ENCODE assay signal across 10 mouse cellular contexts in the genomic region with DNA sequence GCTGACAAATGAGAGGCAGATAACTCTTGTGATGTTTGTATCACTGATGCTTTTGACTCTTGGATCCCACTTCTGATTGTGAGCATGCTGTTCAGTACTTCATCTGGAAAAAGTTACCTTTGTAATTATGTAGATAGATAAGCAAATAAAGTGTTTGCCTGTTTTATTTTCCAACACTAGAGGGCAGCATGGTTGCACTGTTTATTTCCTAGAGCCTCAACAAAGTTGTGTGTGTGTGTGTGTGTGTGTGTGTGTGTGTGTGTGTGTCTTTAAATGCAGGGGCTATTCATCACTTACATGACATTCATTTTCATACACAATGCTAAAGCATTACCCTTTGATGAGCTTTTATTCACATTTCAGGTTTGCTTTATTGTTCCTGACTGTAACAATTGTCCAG.
DNase-seq lines count a peak whose midpoint lies in the region; ATAC-seq and TF ChIP-seq lines count a peak whose summit lies in the region.
"Had no signal": no experiment of that assay in that cellular context is flagged by ENCODE, and none has a peak within 500 bp of the region (broad histone marks: within the 10 kb centered on the region; RNA-seq: fewer than 3 reads in every experiment).

No protein-coding gene starts in this region.

- DNase-seq in 416B (ENCODE audit: low read depth) (peak; percentile 54), CH12.LX (ENCODE audit: extremely low read depth) (peak; percentile 55)
- peak; percentile 61 for DNase-seq in embryo, embryonic 9.5 days (ENCODE audit: extremely low spot score)
- no peak for DNase-seq in spleen, adult 12 weeks (ENCODE audit: low spot score)
- no peak for DNase-seq in gastrocnemius, postnatal 4 days (ENCODE audit: low spot score in 2 of 2)

- H3K36me3 ChIP-seq in intestine, postnatal 0 days (ENCODE audit: control insufficient read depth, insufficient read depth): no peaks in the 10 kb centered on the region
- H3K36me3 ChIP-seq in intestine, embryonic 16.5 days (ENCODE audit: control insufficient read depth, insufficient read depth, low read length): no peaks in the 10 kb centered on the region
- H3K36me3 ChIP-seq in CH12.LX (replicated peaks in 1 of 2; ENCODE audit: control insufficient read depth in 1 of 2, insufficient read depth in 1 of 2, low read length in 1 of 2): no peaks in the 10 kb centered on the region
- H3K36me3 ChIP-seq: embryonic facial prominence, embryonic 15.5 days; limb, embryonic 15.5 days had no signal

- TF ChIP-seq EP300 in CH12.LX (IDR thresholded peaks at IDR 0.05; ENCODE audit: low read length): no peak

- no peak overlapping the region for H3K4me3 ChIP-seq in intestine, postnatal 0 days (ENCODE audit: low read depth, low read length)
- no peak overlapping the region for H3K4me3 ChIP-seq in intestine, embryonic 16.5 days (ENCODE audit: low read length)
- no peak overlapping the region for H3K4me3 ChIP-seq in CH12.LX (replicated peaks in 1 of 3; ENCODE audit: low read depth in 2 of 3, low read length in 2 of 3, poor library complexity in 1 of 3)
- H3K4me3 ChIP-seq: embryonic facial prominence, embryonic 15.5 days; limb, embryonic 15.5 days had no signal

- H3K4me2 ChIP-seq in intestine, postnatal 0 days (replicated peaks; ENCODE audit: low read depth): no peak overlapping the region
- no peak overlapping the region for H3K4me2 ChIP-seq in intestine, embryonic 16.5 days (ENCODE audit: low read depth, low read length)
- no peak overlapping the region for H3K4me2 ChIP-seq in CH12.LX (ENCODE audit: insufficient read depth, low read depth, poor library complexity, severe bottlenecking)
- H3K4me2 ChIP-seq: embryonic facial prominence, embryonic 15.5 days; limb, embryonic 15.5 days had no signal

- H3K9ac ChIP-seq in intestine, postnatal 0 days (ENCODE audit: low read depth, low read length): no peak overlapping the region
- no peak overlapping the region for H3K9ac ChIP-seq in intestine, embryonic 16.5 days (ENCODE audit: low read depth, low read length)
- no peak overlapping the region for H3K9ac ChIP-seq in CH12.LX (ENCODE audit: insufficient read depth, low read depth)
- H3K9ac ChIP-seq: embryonic facial prominence, embryonic 15.5 days; limb, embryonic 15.5 days had no signal

- no peaks in the 10 kb centered on the region for H3K4me1 ChIP-seq in intestine, postnatal 0 days (replicated peaks; ENCODE audit: control insufficient read depth, insufficient read depth, low read length)
- H3K4me1 ChIP-seq in intestine, embryonic 16.5 days (ENCODE audit: control insufficient read depth, insufficient read depth, low read length): peaks cover 2% of the 10 kb centered on the region; the same call in 1 of the 2 replicates
- peaks cover 0 to 9% of the 10 kb centered on the region in 2 experiments; a peak in 2 of 4 replicates for H3K4me1 ChIP-seq in CH12.LX (ENCODE audit: control insufficient read depth in 1 of 2, insufficient read depth in 2 of 2)
- H3K4me1 ChIP-seq: embryonic facial prominence, embryonic 15.5 days; limb, embryonic 15.5 days had no signal

- ATAC-seq in intestine, postnatal 0 days: no peak
- ATAC-seq in intestine, embryonic 16.5 days: no peak
- ATAC-seq in megakaryocyte, adult 5-6 weeks (ENCODE audit: poor library complexity, severe bottlenecking): peak; percentile 58

- H3K27ac ChIP-seq in intestine, postnatal 0 days (ENCODE audit: low read depth, low read length): no peak overlapping the region
- no peak overlapping the region for H3K27ac ChIP-seq in intestine, embryonic 16.5 days (ENCODE audit: low read length)
- no peak overlapping the region for H3K27ac ChIP-seq in CH12.LX (ENCODE audit: insufficient read depth, low read depth)
- H3K27ac ChIP-seq: embryonic facial prominence, embryonic 15.5 days; limb, embryonic 15.5 days had no signal

- H3K79me2 ChIP-seq in CH12.LX (replicated peaks; ENCODE audit: control insufficient read depth, extremely low read depth, insufficient read depth, poor library complexity, severe bottlenecking): no peaks in the 10 kb centered on the region; the same call in 1 of the 2 replicates

- no peak for TF ChIP-seq POLR2A in CH12.LX (IDR thresholded peaks at IDR 0.05; ENCODE audit: low read depth, low read length)

- peak; percentile 85 for TF ChIP-seq RAD21 in CH12.LX (IDR thresholded peaks at IDR 0.05; ENCODE audit: low read depth, low read length)

- in situ Hi-C loops in CH12.LX (cut with MboI; ENCODE audit: low pct_ligation_motif_present, low pct_unique_long_range_greater_than_20kb, low sequenced_read_pairs): loop anchor here (5.0 to 10.0 kb wide), 2 partner anchors 256 to 428 kb away; no protein-coding TSS in a partner anchor

- H3K9me3 ChIP-seq in intestine, postnatal 0 days (ENCODE audit: control insufficient read depth): no peaks in the 10 kb centered on the region
- H3K9me3 ChIP-seq in intestine, embryonic 16.5 days (ENCODE audit: control insufficient read depth, low read length): no peaks in the 10 kb centered on the region
- no peaks in the 10 kb centered on the region for H3K9me3 ChIP-seq in CH12.LX (replicated peaks; ENCODE audit: low read length)
- H3K9me3 ChIP-seq: embryonic facial prominence, embryonic 15.5 days; limb, embryonic 15.5 days had no signal

- TF ChIP-seq CTCF in intestine, postnatal 0 days (IDR thresholded peaks at IDR 0.05; ENCODE audit: low read depth): peak; percentile 85
- TF ChIP-seq CTCF in CH12.LX (conservative IDR thresholded peaks at IDR 0.05 in 1 of 2, IDR thresholded peaks at IDR 0.05 in 1 of 2; ENCODE audit: low read depth in 2 of 2, low read length in 2 of 2): peak in 1 of 2 experiments; percentile 80; a peak in 2 of 4 replicates

- H3K27me3 ChIP-seq in intestine, postnatal 0 days (replicated peaks; ENCODE audit: control insufficient read depth, insufficient read depth, low read length): no peaks in the 10 kb centered on the region
- H3K27me3 ChIP-seq in intestine, embryonic 16.5 days (replicated peaks; ENCODE audit: control insufficient read depth, insufficient read depth, low read length): no peaks in the 10 kb centered on the region
- H3K27me3 ChIP-seq in CH12.LX (replicated peaks): no peaks in the 10 kb centered on the region
- H3K27me3 ChIP-seq: embryonic facial prominence, embryonic 15.5 days; limb, embryonic 15.5 days had no signal

- dilution Hi-C loops in CH12.LX (cut with MboI; ENCODE audit: extremely low pct_ligation_motif_present, extremely low pct_unique_long_range_greater_than_20kb, low sequenced_read_pairs): loop anchor here (25.0 kb wide), 1 partner anchor 261 kb away; no protein-coding TSS in a partner anchor

TF ChIP-seq in CH12.LX, 34 proteins besides CTCF, POLR2A, EP300 and RAD21:
- no peak for TF ChIP-seq USF2 (conservative IDR thresholded peaks at IDR 0.05; ENCODE audit: low read depth, low read length)
- peak; percentile 47; the same call in 1 of the 2 replicates for TF ChIP-seq ZC3H11A (IDR thresholded peaks at IDR 0.05; ENCODE audit: low read depth, low read length)
- no peak for TF ChIP-seq CHD1 (IDR thresholded peaks at IDR 0.05; ENCODE audit: low read depth, low read length)
- TF ChIP-seq SMC3 (IDR thresholded peaks at IDR 0.05; ENCODE audit: low read depth, low read length): peak; percentile 77
- TF ChIP-seq ZKSCAN1 (IDR thresholded peaks at IDR 0.05; ENCODE audit: borderline replicate concordance, low read depth, low read length): no peak
- no peak for TF ChIP-seq NELFE (IDR thresholded peaks at IDR 0.05; ENCODE audit: low read depth, low read length)
- TF ChIP-seq TBP (conservative IDR thresholded peaks at IDR 0.05; ENCODE audit: low read depth, low read length): no peak
- no peak for TF ChIP-seq TCF12 (IDR thresholded peaks at IDR 0.05; ENCODE audit: low read depth, low read length)

Comparison
In these comparisons a context has a peak if more than half of its experiments do, and no peak if none do; other contexts are left out.
1. DNase-seq: peak in 416B (single experiment), CH12.LX (single experiment) and embryo, embryonic 9.5 days (single experiment); none in spleen, adult 12 weeks (single experiment) and gastrocnemius, postnatal 4 days (0 of 2).